Mouse (Mus musculus) heart, postnatal 0 days (tissue): Measurements from ENCODE around the gene Casp8. TPM values are rescaled to one million over a fixed set of nuclear protein-coding genes. Genes with fewer than 3 reads are reported as not detected.

Source experiments
- ATAC-seq: fragments of 200-750 bp; cut with Nextera tagmentation; 2 replicates; pipeline ENCODE4 v1.8.0; 2017; ENCODE audit warnings: low read depth, moderate number of reproducible peaks, moderate library complexity; ENCODE audit not compliant: insufficient read depth
- DNase-seq: peaks from one replicate; pipeline ENCODE4 v3.0.0-alpha.2; 2016; ENCODE audit warnings: low spot score
- H3K27ac ChIP-seq: fragments of 300-500 bp; sonication (generic); 2 replicates; pipeline ENCODE4 v1.5.1; 2014; ENCODE audit warnings: low read depth, mild to moderate bottlenecking
- H3K27me3 ChIP-seq: fragments of 300-500 bp; sonication (generic); 2 replicates; pipeline ENCODE4 v1.6.1; 2014; ENCODE audit warnings: low read length, mixed read lengths; ENCODE audit not compliant: control insufficient read depth, insufficient read depth
- H3K36me3 ChIP-seq: fragments of 300-500 bp; sonication (generic); replicated peaks from 2 replicates; pipeline ENCODE4 v1.6.1; 2014; ENCODE audit warnings: low read length, mixed read lengths; ENCODE audit not compliant: control insufficient read depth, insufficient read depth
- H3K4me1 ChIP-seq: fragments of 300-500 bp; sonication (generic); 2 replicates; pipeline ENCODE4 v1.6.1; 2014; ENCODE audit warnings: antibody characterized with exemption; ENCODE audit not compliant: control insufficient read depth, insufficient read depth
- H3K4me2 ChIP-seq: fragments of 300-500 bp; sonication (generic); 2 replicates; pipeline ENCODE4 v1.6.1; 2014; ENCODE audit warnings: low read depth, mild to moderate bottlenecking, low read length, moderate library complexity
- H3K4me3 ChIP-seq: fragments of 300-500 bp; sonication (generic); 2 replicates; pipeline ENCODE4 v1.5.1; 2014; ENCODE audit warnings: low read depth, low read length
- H3K9ac ChIP-seq: fragments of 300-500 bp; sonication (generic); replicated peaks from 2 replicates; pipeline ENCODE4 v1.6.1; 2014; ENCODE audit warnings: low read depth, low read length, mixed read lengths
- H3K9me3 ChIP-seq: fragments of 300-500 bp; sonication (generic); replicated peaks from 2 replicates; pipeline ENCODE4 v1.6.1; 2016; ENCODE audit warnings: low read length; ENCODE audit not compliant: control insufficient read depth
- CTCF ChIP-seq: IDR thresholded peaks from 2 replicates; pipeline ENCODE4 v1.5.1; 2016; ENCODE audit warnings: antibody characterized with exemption, control low read depth, low read depth
- EP300 ChIP-seq: IDR thresholded peaks from 2 replicates; pipeline ENCODE4 v1.6.1; 2016; ENCODE audit warnings: antibody characterized with exemption, low read depth
- WGBS: fragments of 180-500 bp; shearing (Covaris S2); extraction: QIAGEN DNeasy Blood & Tissue Kit; methylation state at CpG from one replicate; pipeline ENCODE4 v1.1.7; 2014; 5-methylcytosine and 5-hydroxymethylcytosine counted together
- polyA plus RNA-seq: library from polyadenylated mRNA; unstranded; fragments of >200 nt; fragmentation: Nextera tagmentation; extraction: Ambion mirVana; gene quantifications from 2 replicates; pipeline ENCODE4 v1.2.1, GENCODE M21; 2015
- total RNA-seq: library from RNA; depleted of rRNA; stranded (reverse); fragments of >200 nt; gene quantifications from 2 replicates; pipeline ENCODE4 v1.2.3, GENCODE M21; 2014; ENCODE audit warnings: low replicate concordance

Gene Casp8
- total and polyA plus RNA-seq, 2 experiments from 2014 or later: 11.9 to 12.3 TPM

- H3K4me1 ChIP-seq: no peaks in the 10 kb centered on the region
- ATAC-seq (no peak), DNase-seq (no peak)
Measured at GRCm38 (mm10) chr1:58773280-58773679, 21.9 kb upstream of the Casp8 start.

DNA sequence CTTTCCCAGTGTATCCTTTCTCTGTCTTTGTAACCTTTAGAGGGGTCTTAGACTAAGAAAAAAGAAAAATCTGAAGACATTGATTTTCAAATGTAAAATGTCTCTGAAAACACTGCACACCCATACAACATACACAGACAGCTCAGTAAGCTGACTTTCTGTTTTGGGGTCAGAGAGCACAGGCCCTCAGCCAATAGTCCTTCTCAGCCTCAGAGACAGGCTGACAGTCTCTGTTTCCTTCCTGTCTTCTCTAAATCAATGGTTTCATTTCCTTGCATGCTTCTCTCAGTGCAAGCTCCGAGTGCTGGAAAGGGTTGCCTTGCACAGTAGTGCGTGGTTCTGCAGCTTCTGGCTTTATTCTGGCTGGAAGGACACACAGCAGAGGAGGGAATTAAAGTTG lies 21.3 kb upstream of the Casp8 start:
- Histone ChIP-seq H3K27ac (no peak overlapping the region), H3K36me3 (no peaks in the 10 kb centered on the region), H3K4me3 (no peak overlapping the region), H3K9me3 (no peaks in the 10 kb centered on the region), H3K4me2 (no peak overlapping the region), H3K4me1 (no peaks in the 10 kb centered on the region), H3K27me3 (no peaks in the 10 kb centered on the region), H3K9ac (no peak overlapping the region)
- DNase-seq (no peak), ATAC-seq (no peak)
- TF ChIP-seq CTCF (no peak), EP300 (no peak)
- 52% methylated on average over 2 of the region's 2 CpGs for WGBS

More at GRCm38 (mm10) chr1:58773280-58773679, 21.9 kb upstream of the Casp8 start:
- no peak overlapping the region for H3K4me2 ChIP-seq
- no peaks in the 10 kb centered on the region for H3K36me3 ChIP-seq
- no peaks in the 10 kb centered on the region for H3K9me3 ChIP-seq
- H3K27me3 ChIP-seq: no peaks in the 10 kb centered on the region
- no peak overlapping the region for H3K27ac ChIP-seq
- H3K4me3 ChIP-seq: no peak overlapping the region
- no peak for TF ChIP-seq CTCF
- TF ChIP-seq EP300: no peak
- H3K9ac ChIP-seq: no peak overlapping the region

DNA sequence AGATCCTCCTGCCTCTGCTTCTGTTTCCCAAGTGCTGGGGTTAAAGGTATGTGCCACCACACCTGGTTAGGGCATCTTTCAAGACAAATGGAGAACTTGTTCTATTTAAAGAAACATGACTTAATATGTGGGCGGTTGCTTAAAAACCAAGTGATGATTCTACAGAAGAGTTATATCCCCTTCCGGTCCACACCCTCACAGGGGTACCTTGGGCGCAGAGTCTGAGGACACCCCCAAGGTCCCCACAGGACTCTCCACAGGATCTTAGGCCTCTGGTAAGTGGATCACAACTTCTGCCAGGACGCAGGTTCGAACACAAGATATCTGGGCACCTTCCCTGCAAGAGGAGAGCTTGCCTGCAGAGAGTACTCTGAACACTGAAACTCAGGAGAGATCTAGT lies 19.8 kb upstream of the Casp8 start:
- no peak for TF ChIP-seq CTCF
- no peak for TF ChIP-seq EP300
- Histone ChIP-seq H3K36me3 (no peaks in the 10 kb centered on the region), H3K4me1 (no peaks in the 10 kb centered on the region), H3K4me2 (no peak overlapping the region), H3K9ac (no peak overlapping the region), H3K4me3 (no peak overlapping the region), H3K27ac (no peak overlapping the region), H3K27me3 (no peaks in the 10 kb centered on the region), H3K9me3 (no peaks in the 10 kb centered on the region)
- ATAC-seq (no peak), DNase-seq (no peak)
- 88% methylated on average over 5 of the region's 5 CpGs for WGBS

DNA sequence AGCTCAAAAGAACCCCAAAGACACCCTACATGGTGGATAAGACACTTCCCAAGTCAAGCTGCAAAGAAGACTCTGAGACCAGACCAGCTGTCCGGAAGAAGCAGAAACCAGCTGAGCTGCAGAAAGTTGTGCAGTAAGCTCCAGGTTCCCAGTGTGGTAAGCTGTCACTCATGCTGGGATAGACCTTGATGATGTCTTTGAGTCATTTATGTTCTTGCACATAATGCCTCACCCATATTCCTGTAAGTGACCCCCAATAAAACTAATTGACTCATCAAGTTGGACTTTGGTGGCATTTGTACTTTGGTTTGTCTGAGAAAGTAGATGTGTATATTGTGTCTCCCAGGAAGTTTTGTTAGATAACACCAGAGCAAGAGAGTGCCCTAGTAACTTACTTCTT lies 17.6 kb upstream of the Casp8 start:
- ATAC-seq: no peak
- Histone ChIP-seq H3K9ac (no peak overlapping the region), H3K27ac (no peak overlapping the region), H3K4me3 (no peak overlapping the region), H3K4me2 (no peak overlapping the region), H3K36me3 (no peaks in the 10 kb centered on the region), H3K27me3 (no peaks in the 10 kb centered on the region), H3K4me1 (no peaks in the 10 kb centered on the region), H3K9me3 (no peaks in the 10 kb centered on the region)
- no peak for DNase-seq
- no peak for TF ChIP-seq EP300
- TF ChIP-seq CTCF: no peak
- WGBS: 90% methylated on average over 1 of the region's 1 CpGs

GRCm38 (mm10) chr1:58778226-58778625 lies 16.9 kb upstream of the Casp8 start:
- Histone ChIP-seq H3K4me3 (no peak overlapping the region), H3K27ac (no peak overlapping the region), H3K4me1 (no peaks in the 10 kb centered on the region), H3K27me3 (no peaks in the 10 kb centered on the region), H3K4me2 (no peak overlapping the region), H3K9me3 (no peaks in the 10 kb centered on the region), H3K36me3 (no peaks in the 10 kb centered on the region), H3K9ac (no peak overlapping the region)
- no peak for ATAC-seq
- no peak for DNase-seq
- TF ChIP-seq EP300: no peak
- no peak for TF ChIP-seq CTCF
- WGBS: 6% methylated on average over 1 of the region's 1 CpGs

DNA sequence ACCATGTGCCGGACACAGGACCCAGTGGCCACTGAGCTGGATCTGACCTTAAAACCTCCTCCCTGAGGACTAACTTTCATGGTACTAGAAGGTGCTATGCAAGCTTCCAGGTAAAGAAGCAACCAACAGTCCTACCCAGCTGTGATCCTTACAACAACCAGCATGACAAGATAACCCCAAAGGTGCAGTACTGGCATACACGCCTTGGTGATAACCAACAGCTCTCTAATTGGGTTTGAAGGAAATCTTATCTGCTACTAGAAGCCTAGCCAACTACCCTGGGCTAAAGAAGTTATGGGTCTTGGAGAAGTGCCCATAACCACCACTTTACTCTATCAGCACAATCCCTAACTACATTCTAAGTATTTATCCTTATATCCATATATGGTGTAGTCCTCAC lies 8.9 kb upstream of the Casp8 start:
- no peak overlapping the region for H3K4me3 ChIP-seq
- H3K9ac ChIP-seq: no peak overlapping the region

More for the DNA sequence above, 8.9 kb upstream of the Casp8 start:
- no peak overlapping the region for H3K27ac ChIP-seq
- ATAC-seq: no peak
- WGBS: 80% methylated on average over 2 of the region's 2 CpGs
- no peak for DNase-seq
- no peaks in the 10 kb centered on the region for H3K27me3 ChIP-seq
- H3K36me3 ChIP-seq: no peaks in the 10 kb centered on the region
- H3K4me1 ChIP-seq: no peaks in the 10 kb centered on the region
- H3K4me2 ChIP-seq: no peak overlapping the region
- TF ChIP-seq CTCF (no peak), EP300 (no peak)
- no peaks in the 10 kb centered on the region for H3K9me3 ChIP-seq
